Mouse (Mus musculus) granulocyte monocyte progenitor cell, adult 5-6 weeks (primary cell): Measurements from ENCODE around the gene Dlg4. TPM values are rescaled to one million over a fixed set of nuclear protein-coding genes. Genes with fewer than 3 reads are reported as not detected.
"Not testable (repeated sequence)": the region's sequence is repeated elsewhere in the genome, so short reads cannot be mapped to it uniquely, and the experiment has no call there.

ENCODE experiments used
- ATAC-seq: replicated peaks from 2 replicates; pipeline ENCODE4 v1.8.0; 2016; ENCODE audit warnings: mild to moderate bottlenecking, moderate TSS enrichment, inconsistent platforms; ENCODE audit not compliant: poor library complexity, severe bottlenecking
- total RNA-seq, 2 experiments: library from RNA; stranded (forward) in 1 of 2; stranded (reverse) in 1 of 2; fragments of 200-712, 200-1000 nt in 1 of 2; fragments of >200 nt in 1 of 2; fragmentation: Nextera tagmentation in 1 of 2; gene quantifications; 2 replicates each; pipeline ENCODE4 v1.2.3; 2014 to 2017

Gene Dlg4
- total RNA-seq, 2 experiments from 2014 or later = 3.5 to 11.4 TPM

- no peak; the same call in 1 of the 2 replicates for ATAC-seq
Observed at GRCm38 (mm10) chr11:69996161-69997061, 20.3 kb upstream of the Dlg4 start.

GRCm38 (mm10) chr11:69997070-69997509, 19.7 kb upstream of the Dlg4 start:
- peak; percentile 35 for ATAC-seq

- ATAC-seq = no peak
Observed at GRCm38 (mm10) chr11:69998567-69999491, 17.9 kb upstream of the Dlg4 start.

GRCm38 (mm10) chr11:69999666-70000065, 17.1 kb upstream of the Dlg4 start:
- no peak for ATAC-seq

- peak; percentile 54 for ATAC-seq
Observed at GRCm38 (mm10) chr11:70000396-70000898, 16.3 kb upstream of the Dlg4 start, which contains the start of gene Dvl2. Dvl2 (plus strand) TSS chr11:70000595.

GRCm38 (mm10) chr11:70001159-70001558, 15.6 kb upstream of the Dlg4 start:
- ATAC-seq = no peak

GRCm38 (mm10) chr11:70001865-70002264, 14.9 kb upstream of the Dlg4 start:
- peak; percentile 22; the same call in 1 of the 2 replicates for ATAC-seq

- no peak for ATAC-seq
Observed at GRCm38 (mm10) chr11:70002471-70002870, 14.3 kb upstream of the Dlg4 start.

- peak; percentile 26 for ATAC-seq
Observed at GRCm38 (mm10) chr11:70005521-70005920, 11.2 kb upstream of the Dlg4 start.

- ATAC-seq = no peak
Observed at GRCm38 (mm10) chr11:70010033-70010432, 6.7 kb upstream of the Dlg4 start.

GRCm38 (mm10) chr11:70010548-70010947, 6.2 kb upstream of the Dlg4 start:
- ATAC-seq = no peak

GRCm38 (mm10) chr11:70010961-70011360, 5.8 kb upstream of the Dlg4 start:
- ATAC-seq = no peak

GRCm38 (mm10) chr11:70012931-70013330, 3.8 kb upstream of the Dlg4 start:
- ATAC-seq = no peak

- no peak for ATAC-seq
Observed at GRCm38 (mm10) chr11:70013408-70013807, 3.3 kb upstream of the Dlg4 start.

GRCm38 (mm10) chr11:70014051-70014450, 2.7 kb upstream of the Dlg4 start:
- no peak for ATAC-seq

GRCm38 (mm10) chr11:70014880-70015558, 1.7 kb upstream of the Dlg4 start, which contains the start of gene Acadvl:
Acadvl (minus strand) TSS chr11:70015411.
- peak; percentile 83 for ATAC-seq

- no peak for ATAC-seq
Observed at GRCm38 (mm10) chr11:70015677-70016076, 1.1 kb upstream of the Dlg4 start.

GRCm38 (mm10) chr11:70016177-70016576, 565 bp upstream of the Dlg4 start:
- ATAC-seq = not testable (repeated sequence)

- ATAC-seq = no peak
Observed at GRCm38 (mm10) chr11:70017199-70017767, 541 bp downstream of the Dlg4 start.
